Mouse (Mus musculus) induced T-regulatory cell, adult 2 months (primary cell): ENCODE measurements around the gene Fcgbp.
"Not testable (repeated sequence)": the region's sequence is repeated elsewhere in the genome, so short reads cannot be mapped to it uniquely, and the experiment has no call there.

Source experiments
- DNase-seq: peaks from one replicate; pipeline ENCODE4 v3.0.0-alpha.2; 2012; ENCODE audit warnings: low read depth

Gene Fcgbp

DNA sequence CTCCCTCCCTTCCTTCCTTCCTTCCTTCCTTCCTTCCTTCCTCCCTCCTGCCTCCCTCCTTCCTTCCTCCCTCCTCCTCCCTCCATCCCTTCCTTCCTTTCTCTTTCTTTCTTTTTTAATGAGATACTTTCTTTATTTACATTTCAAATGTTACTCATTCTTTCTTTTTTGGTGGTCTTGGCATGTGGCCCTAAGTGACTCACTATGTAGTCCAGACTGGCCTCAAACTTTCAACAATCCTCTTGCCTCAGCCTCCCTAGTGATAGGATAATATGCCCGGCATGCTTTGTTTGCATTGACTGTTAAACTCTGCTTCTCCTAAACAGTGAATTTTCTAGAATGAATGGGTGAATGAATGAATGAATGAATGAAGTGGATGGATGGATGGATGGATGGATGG, 78.8 kb downstream of the Fcgbp start:
- DNase-seq: no peak

DNA sequence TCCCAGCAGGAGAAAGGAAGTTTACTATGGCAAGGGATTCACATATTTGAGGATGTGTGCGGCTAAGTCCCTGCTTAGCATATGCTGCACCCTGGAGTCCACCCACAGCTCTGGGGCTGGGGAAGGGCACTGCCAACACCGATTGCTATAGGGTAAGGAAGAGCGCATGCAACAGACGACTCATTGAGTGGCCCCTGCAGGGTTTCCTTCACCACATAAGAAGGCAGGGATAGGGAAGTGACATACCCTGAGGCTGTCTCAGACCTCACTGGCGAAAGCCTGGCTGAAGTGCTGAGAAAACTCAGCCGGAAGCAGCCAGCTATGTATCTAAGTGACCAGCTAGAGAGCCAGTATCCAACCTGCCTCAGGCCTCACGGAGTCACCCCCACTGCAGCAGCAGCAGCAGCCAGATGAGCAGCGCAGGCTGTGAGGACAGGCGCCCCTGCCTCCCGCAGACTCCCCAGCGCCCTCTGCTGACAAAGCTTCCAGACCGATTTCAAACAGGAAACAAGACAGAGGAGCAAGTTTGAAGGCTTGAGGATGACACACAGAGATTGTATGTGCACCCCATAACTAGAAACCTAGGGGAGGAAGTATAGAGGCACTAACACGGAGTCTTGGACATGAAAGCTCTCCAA, 80.7 kb downstream of the Fcgbp start:
- DNase-seq: peak; percentile 63

DNA sequence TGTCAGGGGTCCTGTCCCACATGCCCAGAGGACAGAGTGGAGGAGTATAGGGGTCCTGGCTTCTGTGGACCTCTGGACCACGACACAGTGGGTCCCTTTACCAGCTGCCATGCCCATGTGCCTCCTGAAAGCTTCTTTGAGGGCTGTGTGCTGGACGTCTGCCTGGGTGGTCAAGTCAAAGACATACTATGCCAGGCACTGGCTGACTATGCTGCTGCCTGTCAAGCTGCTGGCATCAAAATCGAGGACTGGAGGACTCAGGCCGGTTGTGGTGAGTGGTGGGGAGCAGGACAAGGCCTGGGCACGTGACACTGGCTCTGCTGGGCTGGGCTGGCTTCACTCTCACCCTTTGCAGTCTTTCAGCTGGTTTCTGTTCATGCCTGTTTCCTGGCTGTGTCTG, 82.6 kb downstream of the Fcgbp start:
- not testable (repeated sequence) for DNase-seq

DNA sequence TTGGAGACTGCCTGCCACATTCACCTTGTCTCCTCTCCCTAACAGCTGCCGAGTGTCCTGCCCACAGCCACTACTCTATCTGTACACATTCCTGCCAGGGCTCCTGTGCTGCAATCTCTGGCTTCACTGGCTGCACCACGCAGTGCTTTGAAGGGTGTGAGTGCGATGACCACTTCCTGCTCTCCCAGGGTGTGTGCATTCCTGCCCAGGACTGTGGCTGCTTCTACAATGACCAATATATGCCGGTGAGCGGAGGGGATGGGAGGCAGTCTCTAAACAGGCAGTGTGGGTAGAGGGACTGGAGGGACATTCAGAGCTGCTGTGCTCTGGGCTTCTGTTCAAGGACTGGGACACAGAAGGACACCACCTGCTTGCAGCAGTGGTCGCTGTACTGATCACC, 88.3 kb downstream of the Fcgbp start:
- no peak for DNase-seq

DNA sequence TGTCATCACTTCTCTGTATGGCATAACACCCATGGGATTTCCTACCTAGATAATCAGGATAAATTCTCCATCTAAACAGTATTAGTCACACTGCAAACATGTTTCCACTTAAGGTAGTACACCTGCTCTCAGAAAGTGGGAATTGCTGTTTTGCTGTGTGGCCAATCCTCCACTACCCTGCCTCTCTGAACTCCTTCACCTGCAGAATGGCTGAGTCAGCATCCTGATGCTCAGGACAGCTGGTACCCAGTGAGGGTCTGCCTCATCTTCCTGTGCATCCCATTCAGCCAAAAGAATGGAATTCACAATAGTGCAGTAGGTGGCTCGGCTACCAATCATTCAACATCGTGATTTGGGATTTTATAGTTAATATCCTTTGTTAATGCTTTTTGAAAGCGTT, 88.9 kb downstream of the Fcgbp start:
- DNase-seq: no peak

DNA sequence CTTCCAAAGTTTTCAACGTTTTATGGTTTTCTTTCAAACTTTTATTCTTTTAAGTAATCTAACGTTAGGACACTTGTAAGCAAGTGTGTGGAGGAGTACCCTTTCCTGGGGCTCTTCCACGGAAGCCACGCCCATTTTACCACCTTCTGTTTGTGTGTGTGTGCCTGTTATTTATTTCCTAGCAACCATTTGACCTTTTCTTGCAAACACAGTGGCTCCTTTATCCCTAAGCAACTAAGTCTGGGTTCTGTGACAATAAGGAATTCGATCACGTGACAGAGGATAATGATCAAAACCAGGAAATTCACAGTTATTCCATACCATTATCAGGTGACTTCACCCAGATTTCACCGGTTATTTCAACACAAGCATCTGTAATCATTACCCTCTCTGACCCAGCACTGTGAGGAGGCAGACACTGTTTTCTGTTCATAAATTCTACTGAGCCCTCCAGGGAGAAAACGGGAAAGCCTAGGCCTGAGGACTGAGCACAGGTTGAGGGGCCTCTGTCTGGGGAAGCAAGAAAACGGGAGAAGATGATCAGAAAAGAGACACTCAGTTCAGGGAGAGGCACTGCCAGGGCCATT, 90.2 kb downstream of the Fcgbp start:
- no peak for DNase-seq

DNA sequence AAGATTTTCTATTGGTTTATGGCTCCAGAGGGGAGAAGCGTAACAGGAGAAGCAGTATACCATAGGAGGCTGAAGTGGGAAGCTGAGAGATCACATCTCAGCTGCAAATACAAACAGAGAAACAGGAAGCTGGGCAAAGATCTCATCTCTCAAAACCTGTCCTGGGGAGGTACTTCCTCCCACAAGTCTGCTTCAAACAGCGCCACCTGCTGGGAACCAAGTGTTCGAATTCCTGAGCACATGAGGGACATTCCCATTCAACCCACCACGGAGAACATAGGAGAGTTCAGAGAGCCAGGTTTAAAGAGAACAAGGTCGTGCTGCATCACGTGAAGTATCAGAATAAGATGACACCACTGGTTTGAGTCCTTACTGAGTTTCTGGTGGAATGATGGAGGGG, 94.4 kb downstream of the Fcgbp start:
- peak; percentile 47 for DNase-seq

DNA sequence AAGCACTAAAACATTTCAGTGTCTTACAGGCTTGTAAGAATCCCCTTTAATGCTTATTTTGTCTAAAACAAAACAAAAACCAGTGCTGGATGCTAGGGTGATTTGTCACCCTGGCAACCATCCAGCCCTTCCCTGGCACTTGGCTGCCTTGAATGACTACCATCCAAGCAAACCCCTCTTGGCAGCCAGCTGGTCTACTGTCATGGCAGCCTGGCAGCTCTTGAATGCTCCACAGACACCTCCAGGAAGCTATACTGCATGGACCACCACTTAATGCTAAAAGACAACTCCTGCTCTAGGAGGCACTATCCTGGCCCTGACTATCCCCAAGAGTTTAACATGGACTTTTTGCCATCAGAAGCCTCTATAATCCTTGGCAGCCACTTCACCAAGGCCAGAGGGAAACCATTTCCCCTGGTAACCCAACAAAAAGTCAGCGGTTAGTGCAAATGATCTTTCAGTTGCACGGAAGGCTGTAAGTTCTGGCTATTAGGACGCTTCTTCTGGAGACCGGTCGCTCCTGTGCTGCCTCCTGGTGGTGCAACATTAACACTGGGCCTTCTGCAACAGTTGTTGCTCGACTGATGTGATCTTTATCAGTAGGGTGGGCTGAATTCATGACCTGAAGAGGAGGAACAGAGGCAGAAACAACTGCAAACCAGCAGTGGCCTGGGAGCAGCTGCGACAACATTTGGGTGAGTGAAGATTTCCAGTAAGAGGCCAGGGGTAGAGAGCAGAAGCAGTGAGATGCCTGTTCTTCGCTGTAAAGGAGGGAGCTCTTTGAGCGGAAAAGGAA, 97.5 kb downstream of the Fcgbp start:
- peak; percentile 90 for DNase-seq

DNA sequence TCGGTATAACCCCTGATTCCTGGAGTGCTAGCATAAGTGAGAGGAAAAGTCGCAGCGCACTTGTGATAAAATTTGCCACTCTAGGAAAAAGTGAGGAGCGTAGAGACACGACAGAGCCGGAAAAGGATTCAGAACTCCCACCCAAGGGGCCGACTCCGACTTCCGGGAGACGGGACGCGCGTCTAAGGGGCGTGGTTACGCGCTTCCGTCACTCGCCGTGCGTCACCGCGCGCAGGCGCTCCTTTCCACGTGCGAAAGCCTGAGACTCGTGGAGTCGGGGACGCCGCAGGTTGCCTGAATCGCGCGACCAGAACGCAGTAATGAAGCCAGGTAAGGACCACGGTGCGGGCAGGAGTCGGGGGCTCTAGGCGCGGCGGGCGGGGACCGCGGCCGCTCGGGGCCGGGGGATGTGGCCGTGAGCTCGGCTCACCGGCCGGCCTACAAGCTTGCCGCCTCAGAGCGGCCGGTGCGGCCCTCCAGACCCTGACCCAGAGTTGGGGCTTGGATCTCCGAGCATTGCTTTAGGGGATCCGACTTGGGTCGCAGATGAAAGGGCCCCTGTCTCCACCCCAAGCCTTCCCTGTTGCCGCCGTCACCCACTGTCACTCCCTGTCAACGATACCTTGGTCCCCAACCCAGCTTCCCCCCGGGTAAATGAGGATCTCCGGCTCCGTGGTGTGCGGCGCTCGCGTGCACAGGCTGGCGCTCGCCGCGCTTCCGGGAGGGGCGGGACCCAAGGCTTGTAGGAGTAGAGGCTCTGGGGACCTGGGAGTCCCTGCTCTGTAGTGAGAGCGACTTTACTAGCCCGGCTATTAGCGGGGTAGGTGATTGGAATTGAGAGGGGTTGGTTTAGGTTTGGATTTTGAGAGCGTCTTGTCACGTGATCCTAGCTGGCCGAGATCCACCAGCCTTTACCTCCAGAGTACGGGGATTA, 98.7 kb downstream of the Fcgbp start, which contains the start of gene Fbl:
Gene Fbl (plus strand): TSS at position 222 of the 934 bp plus-strand sequence.
- peak; percentile 97 for DNase-seq
